Mouse (Mus musculus): ENCODE data around the gene Abcb6.

Abcb6 gene

GRCm38 (mm10) chr1:75201236-75201635 is 21.0 kb upstream of the Abcb6 start:
- no peak for DNase-seq (ENCODE audit: low spot score)

DNA sequence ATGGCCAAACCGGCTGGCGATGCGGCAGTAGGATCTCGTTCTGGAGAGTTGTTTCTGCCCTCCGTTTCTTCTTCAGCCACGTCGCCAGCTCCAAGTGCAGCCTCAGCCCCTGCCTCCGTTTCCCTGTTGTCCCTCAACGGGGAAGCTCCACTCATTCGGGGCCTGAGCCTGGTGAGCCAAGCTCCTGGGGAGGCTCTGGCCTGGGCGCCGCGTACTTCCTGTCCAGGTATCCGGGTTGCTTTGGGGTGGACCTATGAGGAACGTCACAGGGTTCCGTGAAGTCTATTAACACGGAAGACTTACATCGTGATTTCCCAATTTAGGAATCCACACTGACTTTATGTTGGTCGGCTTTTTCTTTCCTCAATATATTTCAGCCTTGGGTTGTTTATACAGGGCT is 12.3 kb upstream of the Abcb6 start:
- no peak for DNase-seq (ENCODE audit: low spot score)

- DNase-seq (ENCODE audit: low spot score) = peak; percentile 70
Observed at GRCm38 (mm10) chr1:75191622-75192402, 11.6 kb upstream of the Abcb6 start, which contains the start of the genes Ankzf1 and Atg9a. Gene Ankzf1, plus strand, starts transcription at chr1:75192151. Gene Atg9a, minus strand, starts transcription at chr1:75192196.

DNA sequence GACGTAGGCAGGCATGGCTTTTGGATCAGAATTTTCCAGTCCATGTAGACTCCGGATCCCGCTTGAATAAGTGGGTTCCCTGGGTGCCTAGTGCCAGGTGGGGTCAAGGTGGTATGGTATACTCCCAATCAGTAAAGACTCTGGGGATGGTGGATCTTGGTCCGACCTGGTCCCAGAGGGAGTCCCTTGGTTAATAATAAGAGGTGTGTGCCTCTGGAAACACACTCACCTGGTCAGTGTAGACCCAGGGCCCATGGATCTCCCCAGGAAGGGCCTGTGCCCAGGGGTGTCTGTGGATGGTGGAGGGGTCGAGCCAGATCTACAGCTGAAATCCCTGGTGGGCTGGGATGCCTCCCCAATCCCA is 11.0 kb upstream of the Abcb6 start:
- DNase-seq (ENCODE audit: low spot score) = no peak

DNA sequence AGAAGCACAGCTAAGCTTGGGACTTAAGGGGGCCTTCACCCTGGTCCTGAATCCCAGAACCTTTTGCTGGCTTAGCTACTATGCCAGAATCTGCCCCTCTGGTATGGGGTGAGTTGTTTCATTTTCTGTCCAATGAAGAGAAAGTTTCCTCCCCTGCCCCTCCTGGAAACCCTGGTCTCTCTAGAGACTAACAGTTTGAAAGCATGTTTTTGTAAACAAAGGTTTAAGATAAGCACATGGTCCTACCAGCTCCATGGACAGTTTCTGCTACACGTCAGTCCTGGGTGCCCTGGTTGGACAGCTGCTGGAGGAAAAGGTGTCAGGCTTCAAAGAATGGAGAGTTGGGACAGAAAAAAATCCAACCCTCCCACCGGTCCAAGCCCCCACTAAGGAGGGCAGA is 10.4 kb upstream of the Abcb6 start:
- no peak for DNase-seq (ENCODE audit: low spot score)

- DNase-seq (ENCODE audit: low spot score) = no peak
Observed at GRCm38 (mm10) chr1:75187914-75188483, 7.8 kb upstream of the Abcb6 start.

DNA sequence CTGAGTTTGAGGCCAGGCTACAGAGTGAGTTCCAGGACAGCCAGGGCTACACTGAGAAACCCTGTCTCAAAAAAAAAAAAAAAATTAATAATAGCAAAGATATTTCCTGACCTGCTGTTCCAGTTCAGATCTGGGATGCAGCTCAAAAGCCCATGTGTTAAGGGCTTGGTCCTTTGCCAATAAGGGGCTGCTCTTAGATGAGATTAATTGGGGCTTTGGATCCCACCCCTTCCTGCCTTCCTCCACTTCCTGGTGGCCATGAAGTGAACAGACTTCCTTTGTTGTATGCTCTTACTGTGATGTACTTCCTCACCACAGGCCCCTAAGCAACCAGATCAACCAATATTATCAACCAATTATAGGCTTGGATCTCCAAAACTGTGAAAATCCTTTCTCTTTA is 6.9 kb upstream of the Abcb6 start:
- DNase-seq (ENCODE audit: low spot score) = no peak

- DNase-seq (ENCODE audit: low spot score) = no peak
Observed at GRCm38 (mm10) chr1:75185495-75185894, 5.3 kb upstream of the Abcb6 start.

DNA sequence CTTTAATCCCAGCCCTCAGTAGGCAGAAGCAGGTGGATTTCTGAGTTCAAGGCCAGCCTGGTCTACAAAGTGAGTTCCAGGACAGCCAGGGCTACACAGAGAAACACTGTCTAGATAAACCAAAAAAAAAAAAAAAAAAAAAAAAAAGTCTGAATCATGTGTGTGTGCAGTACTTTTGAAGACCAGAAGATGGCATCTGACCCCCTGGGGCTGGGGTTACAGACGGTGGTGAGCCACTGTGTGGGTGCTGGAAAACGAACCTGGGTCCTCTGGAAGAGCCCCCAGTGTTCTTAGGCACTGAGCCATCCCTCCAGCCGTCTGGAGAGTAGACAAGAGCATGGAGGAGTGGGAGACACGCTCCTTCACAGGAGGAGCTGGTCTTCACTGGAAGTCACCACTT is 2.0 kb upstream of the Abcb6 start:
- no peak for DNase-seq (ENCODE audit: low spot score)

- no peak for DNase-seq (ENCODE audit: low spot score)
Observed at GRCm38 (mm10) chr1:75181377-75181870, 1.2 kb upstream of the Abcb6 start.

GRCm38 (mm10) chr1:75180741-75181140 is 549 bp upstream of the Abcb6 start:
- no peak for DNase-seq (ENCODE audit: low spot score)

- DNase-seq (ENCODE audit: low spot score) = no peak
Observed at GRCm38 (mm10) chr1:75179334-75180104, 673 bp downstream of the Abcb6 start.

GRCm38 (mm10) chr1:75168472-75169464 is 11.4 kb downstream of the Abcb6 start, which contains the start of gene Zfand2b:
Gene Zfand2b, plus strand, starts transcription at chr1:75168646.
- peak; percentile 86 for DNase-seq (ENCODE audit: low spot score)

GRCm38 (mm10) chr1:75168093-75168471 is 12.1 kb downstream of the Abcb6 start:
- DNase-seq (ENCODE audit: low spot score) = no peak

- DNase-seq (ENCODE audit: low spot score) = no peak
Observed at GRCm38 (mm10) chr1:75160256-75160617, 20.0 kb downstream of the Abcb6 start.

DNA sequence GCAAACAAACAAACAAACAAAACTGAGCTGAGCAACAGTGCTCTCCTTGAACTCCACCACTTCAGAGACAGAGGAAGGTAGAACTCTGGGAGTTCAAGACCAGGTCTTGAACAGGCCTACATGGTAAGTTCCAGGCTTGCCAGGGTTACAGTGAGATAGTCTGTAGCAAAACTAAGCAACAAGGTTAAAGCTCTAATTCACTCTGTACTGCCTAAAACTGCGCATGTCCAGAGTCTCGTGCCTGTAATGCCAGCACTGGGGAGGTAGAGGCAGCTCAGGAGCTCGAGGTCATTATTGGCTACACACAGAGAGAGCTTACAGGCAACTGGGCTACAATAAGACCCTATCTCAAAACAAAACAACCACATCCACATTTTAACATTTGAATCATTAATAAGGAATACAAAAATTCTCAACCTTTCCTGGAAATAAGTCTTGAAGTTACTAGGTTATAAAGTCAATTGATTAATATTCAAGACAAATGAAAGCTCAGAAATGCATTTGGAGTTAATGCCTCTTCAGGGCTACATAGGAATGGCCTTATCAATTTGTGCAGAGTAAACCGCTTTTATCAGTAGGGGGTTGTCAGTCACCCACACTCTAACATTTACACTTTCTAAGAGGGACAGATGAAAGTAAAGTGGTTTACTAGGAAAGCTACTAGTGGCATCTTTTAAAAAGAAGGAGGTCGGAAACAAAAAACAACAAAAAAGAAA is 20.5 kb downstream of the Abcb6 start:
- no peak for DNase-seq (ENCODE audit: low spot score)

- no peak for DNase-seq (ENCODE audit: low spot score)
Observed at GRCm38 (mm10) chr1:75158990-75159389, 21.2 kb downstream of the Abcb6 start.

GRCm38 (mm10) chr1:75155837-75156236 is 24.4 kb downstream of the Abcb6 start:
- no peak for DNase-seq (ENCODE audit: low spot score)

DNA sequence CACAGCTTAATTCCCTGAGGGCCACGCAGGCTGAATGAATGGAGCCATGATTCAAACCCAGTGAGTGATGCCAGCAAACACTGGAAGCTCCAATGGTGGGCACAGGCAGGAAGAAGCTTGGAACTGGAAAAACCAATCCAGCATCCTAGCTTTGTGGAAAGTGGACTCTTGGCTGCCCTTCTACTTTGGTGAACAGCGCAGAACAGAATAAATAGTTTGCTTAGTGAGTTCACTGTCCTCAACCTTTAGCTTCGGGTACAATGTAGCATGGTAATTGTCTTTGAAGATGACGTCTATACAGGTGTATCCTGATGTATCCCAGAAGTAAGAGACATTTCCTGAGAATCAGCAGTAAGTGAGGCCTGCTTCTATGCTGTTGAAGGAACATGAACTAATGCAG is 31.5 kb downstream of the Abcb6 start:
- no peak for DNase-seq (ENCODE audit: low spot score)

DNA sequence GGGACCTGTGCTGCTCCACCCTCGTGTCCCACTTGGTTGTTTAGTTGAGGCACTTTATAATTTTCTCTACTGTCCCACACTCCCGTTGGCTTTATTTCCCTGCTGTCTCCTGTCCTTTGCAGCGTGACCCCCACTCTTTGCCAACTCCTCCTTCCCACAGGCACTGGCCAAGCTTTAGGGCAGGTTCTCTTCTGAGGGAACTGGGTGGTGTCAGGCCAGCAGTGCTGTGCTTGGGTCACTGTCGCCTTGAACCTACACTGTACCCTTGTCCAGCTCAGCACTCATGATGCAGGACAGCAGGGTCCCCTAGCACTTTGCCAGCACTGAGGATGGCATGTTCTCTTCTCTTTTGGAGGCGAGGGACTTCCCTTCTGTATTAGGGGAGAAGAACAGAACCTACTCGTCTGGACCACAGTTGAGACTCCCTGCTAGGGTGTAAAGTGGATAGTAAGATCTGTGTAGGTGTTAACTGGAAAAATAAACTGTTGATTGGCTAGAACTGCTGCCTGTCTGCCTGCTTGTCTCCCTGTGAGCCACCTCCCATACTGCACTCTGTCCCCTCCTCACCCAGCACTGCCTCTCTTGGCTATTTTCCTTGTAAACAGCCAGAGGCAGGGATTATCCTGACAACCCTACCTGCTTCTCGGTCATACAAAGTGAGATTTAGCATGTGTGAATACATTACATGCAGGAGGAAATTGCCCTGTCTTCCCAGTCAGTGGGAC is 32.6 kb downstream of the Abcb6 start:
- no peak for DNase-seq (ENCODE audit: low spot score)

Data from ovary, postnatal 10 days (tissue).